Mouse (Mus musculus) ES-E14 (cell line): ENCODE measurements around the gene Dlg4. TPM values are rescaled to one million over a fixed set of nuclear protein-coding genes. Genes with fewer than 3 reads are reported as not detected.
A peak's percentile ranks its signal among the peaks of the same experiment; 100 is the strongest.

Experiments used
- DNase-seq: peaks from one replicate; pipeline ENCODE4 v3.0.0-alpha.2; 2013; ENCODE audit warnings: low read depth, low spot score
- H3K27ac ChIP-seq: 2 replicates; pipeline ENCODE4 v1.5.1; 2012; ENCODE audit warnings: low read depth, mild to moderate bottlenecking, low read length, moderate library complexity, mixed read lengths; ENCODE audit not compliant: poor library complexity, insufficient read depth, severe bottlenecking
- H3K36me3 ChIP-seq: 2 replicates; pipeline ENCODE4 v1.6.1; 2012; ENCODE audit warnings: mild to moderate bottlenecking, low read length, moderate library complexity, mixed read lengths; ENCODE audit not compliant: control insufficient read depth, poor library complexity, insufficient read depth, severe bottlenecking
- H3K4me1 ChIP-seq, 2 experiments: fragments of 150-350 bp in 1 of 2; sonication (generic) in 1 of 2; 2 replicates each; pipeline ENCODE4 v1.6.1; 2012; ENCODE audit warnings: low read length in 2 of 2, mild to moderate bottlenecking in 1 of 2, mixed read lengths in 1 of 2; ENCODE audit not compliant: control insufficient read depth in 2 of 2, insufficient read depth in 2 of 2, poor library complexity in 1 of 2
- H3K4me3 ChIP-seq, 2 experiments: fragments of 150-350 bp in 1 of 2; sonication (generic) in 1 of 2; 2 replicates each; pipeline ENCODE4 v1.5.1; 2012; ENCODE audit warnings: low read length in 2 of 2, low read depth in 1 of 2, mild to moderate bottlenecking in 1 of 2, mixed read lengths in 1 of 2; ENCODE audit not compliant: insufficient read depth in 1 of 2, poor library complexity in 1 of 2, severe bottlenecking in 1 of 2
- H3K9ac ChIP-seq: 2 replicates; pipeline ENCODE4 v1.6.1; 2012; ENCODE audit warnings: low read depth, mild to moderate bottlenecking, low read length, mixed read lengths; ENCODE audit not compliant: poor library complexity, insufficient read depth, severe bottlenecking
- H3K9me3 ChIP-seq: fragments of 150-350 bp; sonication (generic); 2 replicates; pipeline ENCODE4 v1.6.1; 2012; ENCODE audit warnings: low read depth, mild to moderate bottlenecking, low read length; ENCODE audit not compliant: control insufficient read depth, insufficient read depth
- CHD2 ChIP-seq: IDR thresholded peaks from 2 replicates; pipeline ENCODE4 v1.6.1; 2014; ENCODE audit warnings: mild to moderate bottlenecking, low read depth, low read length, inconsistent platforms
- HCFC1 ChIP-seq: IDR thresholded peaks from 2 replicates; pipeline ENCODE4 v1.6.1; 2012; ENCODE audit warnings: low read length, inconsistent platforms, borderline replicate concordance; ENCODE audit not compliant: insufficient read depth
- MAFK ChIP-seq: IDR thresholded peaks from 2 replicates; pipeline ENCODE4 v1.6.1; 2014; ENCODE audit warnings: mild to moderate bottlenecking, low read depth, low read length, inconsistent platforms; ENCODE audit not compliant: insufficient read depth
- ZC3H11A ChIP-seq: IDR thresholded peaks from 2 replicates; pipeline ENCODE4 v1.6.1; 2012; ENCODE audit warnings: low read depth, mild to moderate bottlenecking, inconsistent platforms, low read length, borderline replicate concordance
- ZNF384 ChIP-seq: IDR thresholded peaks from 2 replicates; pipeline ENCODE4 v1.6.1; 2012; ENCODE audit warnings: low read depth, low read length, inconsistent platforms
- in situ Hi-C, 2 experiments: fragments of 600-800 bp; cut with MboI; formaldehyde crosslinking; loops; one replicate each; pipeline ENCODE4 v1.15.1; 2025; ENCODE audit warnings: low sequenced_read_pairs in 2 of 2, inconsistent platforms in 1 of 2; ENCODE audit not compliant: unreplicated experiment in 2 of 2
- total RNA-seq: library from RNA; depleted of rRNA; stranded (reverse); fragments of 300-350 nt; gene quantifications from 2 replicates; pipeline ENCODE4 v1.2.3, GENCODE M21; 2012

Gene Dlg4
- total RNA-seq, 1 experiment, result 11.4 TPM

- no peaks in the 10 kb centered on the region for H3K36me3 ChIP-seq
- H3K9ac ChIP-seq, result no peak within 1 kb of the TSS
- no peaks in the 10 kb centered on the region for H3K9me3 ChIP-seq
- no peak for DNase-seq
- TF ChIP-seq ZC3H11A (no peak), MAFK (no peak), HCFC1 (no peak), CHD2 (no peak), ZNF384 (no peak)
- H3K4me1 ChIP-seq, result peaks cover 0 to 3% of the 10 kb centered on the region in 2 experiments; a peak in 1 of 4 replicates
- in situ Hi-C loops, result loop anchor here in 1 of 2 experiments (10.0 kb wide), 1 partner anchor 121 kb away; no protein-coding TSS in a partner anchor
- H3K27ac ChIP-seq, result no peak within 1 kb of the TSS
- no peak within 1 kb of the TSS for H3K4me3 ChIP-seq
These were observed 37.3 kb downstream of the Dlg4 start, which contains the start of gene Asgr1 for GRCm38 (mm10) chr11:70053898-70054570. Gene Asgr1, plus strand, starts transcription at chr11:70054085.

DNA sequence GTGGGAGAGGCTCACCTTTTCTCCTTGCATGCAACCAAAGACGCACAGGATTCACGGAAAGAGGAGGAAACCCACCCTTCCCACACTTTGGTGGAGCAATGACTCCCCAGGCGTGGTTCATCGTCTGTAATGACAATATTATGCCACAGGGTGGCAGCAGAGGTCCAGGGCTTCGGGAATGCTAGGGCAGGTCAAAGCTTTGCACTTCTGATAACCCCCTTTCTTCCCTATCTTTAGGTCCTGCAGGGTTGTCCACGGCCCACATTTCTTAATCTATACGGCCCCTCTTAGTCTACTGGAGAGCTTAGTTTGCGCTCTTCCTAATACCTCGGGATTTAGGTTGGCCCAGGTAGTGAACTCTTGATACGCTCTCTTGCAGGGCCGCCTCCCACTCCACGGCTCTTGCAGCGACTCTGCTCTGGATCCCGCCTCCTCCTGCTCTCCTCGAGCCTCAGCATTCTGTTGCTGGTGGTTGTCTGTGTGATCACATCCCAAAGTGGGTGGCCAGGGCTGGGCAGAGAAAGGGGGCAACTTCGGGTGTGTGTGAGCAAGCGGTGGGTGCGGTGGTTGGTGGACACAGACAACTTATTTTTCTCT, 39.0 kb downstream of the Dlg4 start:
- DNase-seq, result peak; percentile 65
- H3K4me1 ChIP-seq, result peaks cover 0 to 5% of the 10 kb centered on the region in 2 experiments; a peak in 1 of 4 replicates
- in situ Hi-C loops, result loop anchor here in 1 of 2 experiments (10.0 kb wide), 1 partner anchor 119 kb away; no protein-coding TSS in a partner anchor
- H3K27ac ChIP-seq, result no peak overlapping the region
- TF ChIP-seq ZC3H11A (peak; percentile 94), CHD2 (no peak), ZNF384 (0 out of 2 replicates have a peak, but pooled peaks have one; percentile 17), HCFC1 (no peak)
- H3K4me3 ChIP-seq, result peak overlapping the region in 1 of 2 experiments; percentile 29; a peak in 2 of 4 replicates
- H3K9me3 ChIP-seq, result no peaks in the 10 kb centered on the region
- no peaks in the 10 kb centered on the region for H3K36me3 ChIP-seq
- H3K9ac ChIP-seq, result 0 out of 2 replicates have a peak overlapping the region, but pooled peaks have one; percentile 6

DNA sequence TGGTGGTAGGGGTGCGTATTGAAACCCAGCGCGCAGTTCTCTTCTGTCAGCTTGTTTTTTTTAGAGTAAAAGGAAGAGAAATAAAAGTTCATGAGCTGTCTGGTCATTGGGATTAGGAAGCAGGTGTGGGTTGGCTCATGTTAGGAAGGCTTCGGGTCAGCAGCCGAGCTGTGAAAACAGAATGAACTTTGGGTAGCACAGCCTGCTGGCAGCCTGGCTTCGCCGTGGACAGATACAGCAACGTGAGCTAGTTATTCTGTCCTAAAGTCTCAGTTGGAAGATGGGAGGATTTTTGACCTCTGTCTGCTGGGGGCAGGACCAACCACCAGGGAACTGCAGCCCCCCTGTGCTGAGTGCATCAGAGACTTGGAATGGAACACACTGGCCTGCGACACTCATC, 41.1 kb downstream of the Dlg4 start:
- DNase-seq, result no peak
- no peaks in the 10 kb centered on the region for H3K9me3 ChIP-seq
- no peak for TF ChIP-seq ZC3H11A
- no peak for TF ChIP-seq ZNF384
- TF ChIP-seq MAFK, result no peak
- no peak for TF ChIP-seq HCFC1
- no peak for TF ChIP-seq CHD2
- H3K4me1 ChIP-seq, result peaks cover 0 to 5% of the 10 kb centered on the region in 2 experiments; a peak in 1 of 4 replicates
- H3K27ac ChIP-seq, result no peak overlapping the region
- H3K36me3 ChIP-seq, result no peaks in the 10 kb centered on the region
- no peak overlapping the region for H3K9ac ChIP-seq
- in situ Hi-C loops, result loop anchor here in 1 of 2 experiments (10.0 kb wide), 1 partner anchor 117 kb away; no protein-coding TSS in a partner anchor
- H3K4me3 ChIP-seq, result no peak overlapping the region

DNA sequence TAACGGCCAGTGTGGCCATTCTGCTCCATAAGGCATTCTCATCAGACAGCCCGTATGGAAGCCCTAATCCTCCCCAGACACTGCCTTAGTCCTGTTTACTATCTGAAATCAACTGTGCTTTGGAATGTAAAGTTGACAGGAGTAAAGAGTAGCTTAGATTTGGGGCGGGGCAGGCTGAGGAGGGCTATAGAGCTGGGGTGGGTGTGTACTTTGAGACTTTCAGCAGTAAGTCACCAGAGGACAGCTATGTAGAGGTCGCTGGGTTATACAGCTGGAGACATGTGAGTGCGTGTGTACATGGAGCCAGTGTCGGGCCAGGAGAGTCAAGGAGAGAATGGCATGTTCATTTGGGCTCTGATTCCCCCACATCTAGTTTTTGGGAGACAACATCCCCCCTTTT, 43.2 kb downstream of the Dlg4 start:
- Histone ChIP-seq H3K36me3 (no peaks in the 10 kb centered on the region), H3K4me1 (peaks cover 0 to 5% of the 10 kb centered on the region in 2 experiments; a peak in 1 of 4 replicates), H3K4me3 (no peak overlapping the region), H3K9ac (no peak overlapping the region), H3K27ac (no peak overlapping the region), H3K9me3 (no peaks in the 10 kb centered on the region)
- no peak for DNase-seq
- TF ChIP-seq MAFK (no peak), CHD2 (no peak), HCFC1 (no peak), ZNF384 (no peak)
- in situ Hi-C loops, result loop anchor here in 1 of 2 experiments (10.0 kb wide), 1 partner anchor 115 kb away; no protein-coding TSS in a partner anchor
